Mouse (Mus musculus) cortical plate, adult 2 months (tissue): ENCODE measurements around the gene Sspo.

Experiments
- CTCF ChIP-seq: fragments of 200-500 bp; IDR thresholded peaks from 2 replicates; pipeline ENCODE4 v1.5.1; 2011; ENCODE audit warnings: mild to moderate bottlenecking, control low read depth, low read length; ENCODE audit not compliant: insufficient read depth; ENCODE audit errors: extremely low read depth
- POLR2A ChIP-seq: fragments of 200-500 bp; IDR thresholded peaks from 2 replicates; pipeline ENCODE4 v1.6.1; 2011; ENCODE audit warnings: mild to moderate bottlenecking, low read length, control low read depth; ENCODE audit not compliant: insufficient read depth; ENCODE audit errors: extremely low read depth

GRCm38 (mm10) chr6:48466715-48467114, 18.7 kb downstream of the Sspo start:
- TF ChIP-seq CTCF (no peak), POLR2A (no peak)
